Mouse (Mus musculus) midbrain, postnatal 0 days (tissue): ENCODE data around the gene L1td1. TPM values are rescaled to one million over a fixed set of nuclear protein-coding genes. Genes with fewer than 3 reads are reported as not detected.

ENCODE experiments used
- ATAC-seq: fragments of 200-750 bp; cut with Nextera tagmentation; 2 replicates; pipeline ENCODE4 v1.8.0; 2017; ENCODE audit warnings: moderate number of reproducible peaks, mild to moderate bottlenecking, moderate TSS enrichment, moderate library complexity; ENCODE audit not compliant: low FRiP score
- DNase-seq: peaks from one replicate; pipeline ENCODE4 v3.0.0-alpha.2; 2015; ENCODE audit warnings: low spot score
- H3K27ac ChIP-seq: fragments of 300-500 bp; sonication (generic); 2 replicates; pipeline ENCODE4 v1.5.1; 2014; ENCODE audit warnings: low read depth, mild to moderate bottlenecking, low read length, mixed read lengths
- H3K27me3 ChIP-seq: fragments of 300-500 bp; sonication (generic); 2 replicates; pipeline ENCODE4 v1.6.1; 2014; ENCODE audit warnings: low read length, control low read depth, mixed read lengths; ENCODE audit not compliant: insufficient read depth
- H3K36me3 ChIP-seq: fragments of 300-500 bp; sonication (generic); 2 replicates; pipeline ENCODE4 v1.6.1; 2014; ENCODE audit warnings: low read length, control low read depth, mixed read lengths; ENCODE audit not compliant: insufficient read depth
- H3K4me1 ChIP-seq: fragments of 300-500 bp; sonication (generic); 2 replicates; pipeline ENCODE4 v1.6.1; 2014; ENCODE audit warnings: mild to moderate bottlenecking, control low read depth, antibody characterized with exemption, low read length, mixed read lengths; ENCODE audit not compliant: insufficient read depth
- H3K4me2 ChIP-seq: fragments of 300-500 bp; sonication (generic); 2 replicates; pipeline ENCODE4 v1.6.1; 2014; ENCODE audit warnings: low read depth, mild to moderate bottlenecking, low read length, mixed read lengths; ENCODE audit not compliant: poor library complexity, severe bottlenecking
- H3K4me3 ChIP-seq: fragments of 300-500 bp; sonication (generic); 2 replicates; pipeline ENCODE4 v1.5.1; 2014; ENCODE audit warnings: low read depth, mild to moderate bottlenecking, low read length, moderate library complexity
- H3K9ac ChIP-seq: fragments of 300-500 bp; sonication (generic); replicated peaks from 2 replicates; pipeline ENCODE4 v1.6.1; 2014; ENCODE audit warnings: mild to moderate bottlenecking, low read length, moderate library complexity, mixed read lengths; ENCODE audit not compliant: poor library complexity, severe bottlenecking
- H3K9me3 ChIP-seq: fragments of 300-500 bp; sonication (generic); 2 replicates; pipeline ENCODE4 v1.6.1; 2016; ENCODE audit warnings: low read length, control low read depth
- CTCF ChIP-seq: IDR thresholded peaks from 2 replicates; pipeline ENCODE4 v1.5.1; 2016; ENCODE audit warnings: antibody characterized with exemption, mild to moderate bottlenecking
- WGBS: fragments of 180-500 bp; shearing (Covaris S2); extraction: QIAGEN DNeasy Blood & Tissue Kit; methylation state at CpG from one replicate; pipeline ENCODE4 v1.1.7; 2014; 5-methylcytosine and 5-hydroxymethylcytosine counted together
- polyA plus RNA-seq: library from polyadenylated mRNA; unstranded; fragments of >200 nt; fragmentation: Nextera tagmentation; extraction: Ambion mirVana; gene quantifications from 2 replicates; pipeline ENCODE4 v1.2.1, GENCODE M21; 2015
- total RNA-seq: library from RNA; depleted of rRNA; stranded (reverse); fragments of >200 nt; gene quantifications from 2 replicates; pipeline ENCODE4 v1.2.3, GENCODE M21; 2014; rRNA removed

Gene L1td1
- total and polyA plus RNA-seq, 2 experiments from 2014 or later, result not detected

DNA sequence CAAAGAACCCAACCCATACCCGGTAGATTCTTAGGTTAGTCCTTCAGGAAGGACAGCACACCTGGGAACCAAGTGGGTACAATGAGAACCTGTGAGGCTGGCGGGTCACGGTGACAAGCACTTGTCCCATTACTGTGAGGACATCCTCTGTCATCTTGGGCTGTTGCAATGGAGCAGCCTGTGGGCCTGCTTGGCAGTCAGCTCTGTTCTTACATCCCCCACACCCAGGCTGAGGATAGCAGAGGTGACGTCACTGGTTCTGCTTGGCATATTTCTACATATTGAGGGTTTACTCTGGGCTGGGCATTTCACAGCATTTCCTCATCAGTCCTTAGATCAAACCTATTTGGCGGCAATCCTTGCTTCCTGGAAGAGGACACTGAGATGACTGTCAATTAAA is 47.3 kb downstream of the L1td1 start:
- no peak overlapping the region for H3K4me3 ChIP-seq
- ATAC-seq (no peak), DNase-seq (no peak)
- TF ChIP-seq CTCF, result no peak
- H3K9me3 ChIP-seq, result no peaks in the 10 kb centered on the region
- no peak overlapping the region for H3K27ac ChIP-seq
- H3K4me1 ChIP-seq, result 0 out of 2 replicates have a peak, but pooled peaks cover 5% of the 10 kb centered on the region
- H3K36me3 ChIP-seq, result no peaks in the 10 kb centered on the region
- no peaks in the 10 kb centered on the region for H3K27me3 ChIP-seq
- no peak overlapping the region for H3K9ac ChIP-seq
- 91% methylated on average over 5 of the region's 5 CpGs for WGBS
- no peak overlapping the region for H3K4me2 ChIP-seq

DNA sequence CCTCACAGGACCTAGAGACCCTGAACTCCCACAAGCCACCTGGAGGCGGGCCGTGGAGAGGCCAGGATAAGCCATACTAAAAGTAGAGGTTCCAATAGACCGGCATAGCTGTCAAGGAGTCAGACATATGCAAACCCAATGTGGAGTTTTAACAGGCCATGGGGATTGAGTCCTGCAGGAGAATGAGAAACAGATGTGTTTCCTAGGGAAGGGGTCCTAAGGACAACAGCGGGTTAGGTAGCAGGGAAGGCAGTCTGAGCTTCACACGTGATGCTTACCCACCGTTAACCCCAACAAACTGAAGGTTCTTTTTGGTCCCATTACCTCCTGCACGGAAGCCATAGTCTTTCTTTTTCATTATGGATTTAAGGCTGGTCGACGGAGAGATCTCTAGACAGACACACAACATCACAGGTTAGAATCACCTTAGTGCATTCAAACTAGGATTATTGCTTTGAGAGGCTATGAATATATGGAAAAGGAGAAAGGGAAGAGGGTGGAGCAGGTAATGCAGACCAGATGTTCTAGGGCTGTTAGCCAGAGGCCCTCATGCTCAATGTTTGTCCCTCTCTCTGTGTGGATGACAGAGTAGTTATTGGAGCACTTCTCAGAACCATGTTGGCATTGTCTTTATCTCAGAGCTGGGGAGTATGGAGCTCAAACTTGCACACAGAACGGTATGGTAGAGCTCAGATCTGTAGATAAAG is 50.3 kb downstream of the L1td1 start:
- 90% methylated on average over 10 of the region's 10 CpGs for WGBS
- no peak for DNase-seq
- TF ChIP-seq CTCF, result no peak

DNA sequence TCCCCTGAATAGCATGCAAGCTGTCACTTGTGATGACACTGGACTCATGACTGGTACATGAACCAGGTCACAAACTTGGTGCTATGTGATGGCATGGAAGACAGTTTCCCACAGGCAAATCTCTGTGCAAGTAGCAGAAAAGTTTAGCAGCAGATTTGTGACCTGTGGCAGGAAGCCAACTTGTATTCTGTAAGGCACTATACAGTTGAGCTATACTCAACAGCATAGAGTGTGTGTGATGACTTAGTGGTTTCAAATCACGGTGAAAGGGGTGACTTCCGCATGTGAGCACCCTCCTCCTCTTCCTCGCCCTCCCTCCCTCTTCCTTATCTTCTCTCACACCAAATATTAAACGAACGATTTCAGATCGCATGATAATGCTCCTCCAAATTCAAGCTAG is 50.9 kb downstream of the L1td1 start:
- Histone ChIP-seq H3K4me2 (no peak overlapping the region), H3K4me3 (no peak overlapping the region), H3K27me3 (no peaks in the 10 kb centered on the region), H3K27ac (no peak overlapping the region), H3K9ac (no peak overlapping the region), H3K4me1 (0 out of 2 replicates have a peak, but pooled peaks cover 5% of the 10 kb centered on the region), H3K36me3 (no peaks in the 10 kb centered on the region), H3K9me3 (no peaks in the 10 kb centered on the region)
- no peak for TF ChIP-seq CTCF
- no peak for ATAC-seq
- 84% methylated on average over 6 of the region's 6 CpGs for WGBS
- no peak for DNase-seq

More for the DNA sequence above, 50.3 kb downstream of the L1td1 start:
- Histone ChIP-seq H3K4me1 (0 out of 2 replicates have a peak, but pooled peaks cover 5% of the 10 kb centered on the region), H3K9me3 (no peaks in the 10 kb centered on the region), H3K27me3 (no peaks in the 10 kb centered on the region), H3K4me2 (no peak overlapping the region), H3K4me3 (no peak overlapping the region), H3K36me3 (no peaks in the 10 kb centered on the region), H3K9ac (no peak overlapping the region), H3K27ac (no peak overlapping the region)
- no peak for ATAC-seq

DNA sequence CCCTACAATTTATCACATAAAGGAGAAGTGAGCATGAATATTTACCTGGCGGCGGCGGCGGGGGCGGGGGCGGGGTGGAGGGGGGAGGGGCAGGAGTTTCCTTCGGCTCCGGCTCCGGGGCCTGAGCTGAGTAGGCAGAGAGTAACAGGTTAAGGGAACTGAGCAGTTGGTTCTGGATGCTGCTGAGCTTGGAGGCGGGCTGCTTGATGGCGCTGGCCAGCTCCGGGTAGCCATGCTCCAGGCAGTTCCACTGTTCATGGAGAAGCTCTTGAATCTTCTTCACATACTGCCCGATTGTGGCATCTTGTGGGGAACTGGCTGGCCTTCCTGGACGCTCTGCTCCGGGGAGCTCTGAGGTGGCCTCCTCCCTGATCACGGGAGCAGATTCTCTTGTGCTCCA is 51.7 kb downstream of the L1td1 start:
- no peaks in the 10 kb centered on the region for H3K36me3 ChIP-seq
- H3K27me3 ChIP-seq, result no peaks in the 10 kb centered on the region
- ATAC-seq (peak; percentile 32; the same call in 1 of the 2 replicates), DNase-seq (no peak)
- WGBS, result 27% methylated on average over 16 of the region's 16 CpGs
- H3K27ac ChIP-seq, result no peak overlapping the region
- no peak for TF ChIP-seq CTCF
- peak overlapping the region; percentile 32 for H3K4me2 ChIP-seq
- no peaks in the 10 kb centered on the region for H3K9me3 ChIP-seq
- H3K9ac ChIP-seq, result no peak overlapping the region
- 0 out of 2 replicates have a peak, but pooled peaks cover 5% of the 10 kb centered on the region for H3K4me1 ChIP-seq
- no peak overlapping the region for H3K4me3 ChIP-seq

DNA sequence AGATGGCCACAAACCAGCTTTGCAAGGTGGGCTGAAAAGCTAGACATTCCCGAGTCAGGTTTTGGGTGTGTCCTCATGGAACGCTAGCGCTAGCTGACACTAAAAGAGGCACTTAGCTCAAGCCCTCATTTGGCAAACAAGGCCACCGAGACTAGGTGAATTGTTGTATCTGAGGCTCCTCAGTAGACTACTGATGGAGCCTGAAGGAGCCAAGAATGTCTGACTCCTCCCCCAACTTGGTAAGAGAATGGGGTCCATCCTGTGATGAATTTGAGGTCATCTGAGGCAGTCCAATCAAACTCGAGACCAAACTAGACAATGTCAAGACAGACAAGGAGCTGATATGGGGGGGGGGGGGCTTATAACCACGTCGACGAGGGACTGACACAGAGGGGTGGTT is 59.3 kb downstream of the L1td1 start:
- no peaks in the 10 kb centered on the region for H3K4me1 ChIP-seq
- 44% methylated on average over 8 of the region's 8 CpGs for WGBS
- no peak overlapping the region for H3K4me2 ChIP-seq
- ATAC-seq (no peak), DNase-seq (no peak)
- no peaks in the 10 kb centered on the region for H3K9me3 ChIP-seq
- no peak overlapping the region for H3K27ac ChIP-seq
- no peaks in the 10 kb centered on the region for H3K36me3 ChIP-seq
- no peak overlapping the region for H3K9ac ChIP-seq
- no peaks in the 10 kb centered on the region for H3K27me3 ChIP-seq
- no peak for TF ChIP-seq CTCF
- H3K4me3 ChIP-seq, result no peak overlapping the region

DNA sequence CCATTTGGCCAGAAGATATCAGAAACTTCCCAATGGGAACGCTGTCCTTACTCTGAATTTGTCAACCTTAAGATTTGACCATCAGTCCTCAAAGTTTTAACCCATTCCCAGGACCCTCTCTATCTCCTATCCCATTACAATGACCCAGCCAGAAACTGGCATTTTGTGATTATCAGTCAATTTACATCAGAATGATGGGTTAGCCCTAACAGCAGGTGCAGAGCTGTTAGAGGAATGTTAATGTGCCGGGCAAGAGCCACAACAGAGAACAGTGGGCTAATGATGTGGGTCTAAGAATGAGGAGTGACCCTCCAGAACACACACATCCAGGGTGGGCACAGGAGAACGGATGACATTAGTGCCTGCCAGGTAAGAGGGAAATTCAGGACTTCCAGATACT is 59.7 kb downstream of the L1td1 start:
- DNase-seq, result no peak
- H3K9ac ChIP-seq, result no peak overlapping the region
- H3K4me1 ChIP-seq, result no peaks in the 10 kb centered on the region
- H3K27ac ChIP-seq, result no peak overlapping the region
- H3K9me3 ChIP-seq, result no peaks in the 10 kb centered on the region
- no peaks in the 10 kb centered on the region for H3K27me3 ChIP-seq
- H3K4me3 ChIP-seq, result no peak overlapping the region
- no peaks in the 10 kb centered on the region for H3K36me3 ChIP-seq
- no peak overlapping the region for H3K4me2 ChIP-seq
- 32% methylated on average over 3 of the region's 3 CpGs for WGBS
- no peak for TF ChIP-seq CTCF
- ATAC-seq, result no peak

Other genes starting within 250 kb of the L1td1 start
- gene Kank4, start 90.8 kb downstream of the L1td1 start, total RNA-seq, result 4.2 and 4.4 TPM in 2 replicates
- 0.32 and 0.49 TPM in 2 replicates for gene Kank4, start 90.8 kb downstream of the L1td1 start, polyA plus RNA-seq
- not detected in 2 replicates for gene I0C0044D17Rik, start 97.1 kb downstream of the L1td1 start, total RNA-seq
- gene I0C0044D17Rik, start 97.1 kb downstream of the L1td1 start, polyA plus RNA-seq, result not detected in 2 replicates
- gene Usp1, start 197.1 kb downstream of the L1td1 start, total RNA-seq, result 10.6 and 13.0 TPM in 2 replicates
- gene Usp1, start 197.1 kb downstream of the L1td1 start, polyA plus RNA-seq, result 19.4 and 22.5 TPM in 2 replicates